Mouse (Mus musculus) spleen, adult 18-20 months (tissue): ENCODE data around the gene Ccdc63.
A peak's percentile ranks its signal among the peaks of the same experiment; 100 is the strongest.
"Not testable (repeated sequence)": the region's sequence is repeated elsewhere in the genome, so short reads cannot be mapped to it uniquely, and the experiment has no call there.

Experiments used
- DNase-seq, 2 experiments: peaks; one replicate each; pipeline ENCODE4 v3.0.0; 2022; ENCODE audit warnings: mixed read lengths in 2 of 2

Ccdc63 gene

DNA sequence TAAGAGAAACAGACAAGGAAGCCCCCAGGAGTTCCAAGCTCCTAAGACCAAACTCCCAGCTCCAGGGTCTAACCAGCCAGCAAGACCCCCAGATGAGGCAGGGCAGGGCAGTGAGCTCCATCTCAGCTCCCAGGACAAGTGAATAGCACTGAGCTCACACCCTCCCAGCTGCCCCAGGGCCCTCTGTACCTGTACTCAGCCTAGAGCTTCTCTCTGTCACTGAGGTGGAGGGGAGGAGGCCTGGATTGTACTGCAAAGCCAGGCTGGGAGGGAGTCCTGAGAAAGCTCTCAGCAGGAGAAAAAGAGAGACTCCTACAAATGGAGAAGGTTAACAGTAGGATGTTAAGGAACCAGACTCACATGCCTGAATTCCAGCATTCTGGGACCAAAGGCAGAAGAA, 6.0 kb upstream of the Ccdc63 start:
- DNase-seq: no peak

GRCm38 (mm10) chr5:122146056-122146580, 5.5 kb upstream of the Ccdc63 start:
- DNase-seq: peak in 1 of 2 experiments; percentile 18

DNA sequence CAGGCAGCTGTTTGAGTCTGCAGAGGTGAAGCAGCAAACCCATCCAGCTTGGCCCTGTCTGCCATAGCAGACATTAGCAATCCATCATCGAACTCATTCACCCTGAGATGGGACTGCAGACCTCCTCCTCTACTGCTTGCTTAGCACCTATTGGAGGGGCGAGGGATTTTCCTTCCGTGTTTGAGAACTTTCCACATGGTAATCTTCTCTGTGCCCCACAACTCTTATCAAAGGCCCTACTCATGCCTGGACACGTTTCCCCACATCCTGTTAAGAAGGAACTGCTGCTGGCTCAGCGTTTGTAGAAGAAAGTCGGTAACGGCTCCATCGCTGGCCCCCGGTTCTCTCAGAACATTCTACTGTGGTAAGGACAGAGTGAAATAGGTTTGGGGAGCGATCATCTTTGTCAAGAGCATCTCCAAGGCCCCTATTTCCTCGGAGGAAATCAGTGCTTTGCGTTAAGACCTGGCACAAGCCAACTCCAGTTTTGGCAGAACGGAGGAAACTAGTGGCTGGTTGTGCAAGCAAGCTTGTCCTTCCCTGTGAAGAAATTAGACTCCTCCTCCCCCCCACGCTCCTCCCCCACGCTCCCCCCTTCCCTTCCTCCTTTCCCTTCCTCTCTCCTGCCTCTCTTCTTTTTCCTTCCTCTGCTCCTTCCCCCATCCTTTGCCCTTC, 4.9 kb upstream of the Ccdc63 start:
- peak in 1 of 2 experiments; percentile 52 for DNase-seq

- DNase-seq: no peak
These were observed 4.2 kb upstream of the Ccdc63 start for GRCm38 (mm10) chr5:122144825-122145224.

DNA sequence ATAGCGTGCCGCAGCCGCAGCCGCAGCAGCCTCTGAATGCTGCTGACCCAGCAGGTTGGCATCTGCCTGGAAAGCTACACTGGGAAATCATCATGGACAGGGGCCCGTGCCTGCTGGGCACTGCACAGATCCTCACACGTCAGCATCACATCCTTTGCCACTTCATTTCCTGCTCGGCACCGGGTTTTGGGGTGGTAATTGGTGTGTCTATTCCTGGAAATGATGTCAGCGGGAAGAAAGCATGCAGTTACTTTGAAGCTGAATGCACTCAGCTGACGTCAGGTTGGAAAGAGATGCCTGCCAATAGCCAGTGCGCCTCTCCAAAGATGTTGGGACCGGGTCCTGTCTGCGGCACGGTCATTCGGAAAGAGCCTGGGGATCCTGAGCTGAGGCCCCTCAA, 2.9 kb upstream of the Ccdc63 start:
- DNase-seq: no peak

GRCm38 (mm10) chr5:122142230-122142992, 1.8 kb upstream of the Ccdc63 start:
- peak in 1 of 2 experiments; percentile 63 for DNase-seq

DNA sequence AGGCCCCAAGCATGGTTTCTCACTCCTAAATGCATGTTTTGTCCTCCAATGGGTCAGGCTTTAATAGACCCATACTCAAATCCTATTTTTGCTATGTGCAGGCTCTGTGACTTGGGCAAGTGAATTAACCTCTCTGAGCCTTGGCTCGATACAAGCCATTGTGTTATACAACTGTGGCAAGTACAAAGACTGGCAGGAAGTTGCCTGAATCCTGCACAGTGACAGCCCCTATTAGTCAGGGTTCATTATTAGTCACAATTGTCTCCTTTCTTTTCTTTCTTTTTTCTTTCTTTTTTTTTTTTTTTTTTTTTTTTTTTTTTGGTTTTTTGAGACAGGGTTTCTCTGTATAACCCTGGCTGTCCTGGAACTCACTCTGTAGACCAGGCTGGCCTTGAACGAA, 852 bp downstream of the Ccdc63 start:
- DNase-seq: not testable (repeated sequence)

DNA sequence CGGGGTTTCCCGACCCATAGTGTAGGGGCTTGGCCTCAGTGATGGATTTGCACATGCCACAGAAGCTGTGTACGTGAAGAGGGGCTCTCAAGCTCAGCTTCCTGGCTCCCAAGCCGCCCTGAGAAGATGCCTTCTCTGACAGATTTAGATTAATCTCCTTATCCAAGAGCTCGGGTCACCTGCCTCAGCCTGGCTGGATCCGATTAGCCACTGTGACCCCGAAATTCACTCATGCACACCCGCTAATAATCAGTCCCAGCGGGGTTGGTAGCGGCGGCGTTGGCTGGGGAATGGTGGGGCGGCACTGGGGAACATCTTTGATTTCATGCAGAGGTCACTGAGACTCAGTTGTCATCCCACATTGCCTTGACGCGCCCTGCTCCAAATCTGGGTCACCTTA, 1.8 kb downstream of the Ccdc63 start:
- DNase-seq: no peak

GRCm38 (mm10) chr5:122136508-122137408, 3.9 kb downstream of the Ccdc63 start:
- no peak for DNase-seq

- DNase-seq: no peak
These were observed 5.2 kb downstream of the Ccdc63 start for GRCm38 (mm10) chr5:122135290-122135882.

- DNase-seq: no peak
These were observed 6.0 kb downstream of the Ccdc63 start for GRCm38 (mm10) chr5:122134395-122135289.

- no peak for DNase-seq
These were observed 7.6 kb downstream of the Ccdc63 start for GRCm38 (mm10) chr5:122133050-122133389.

GRCm38 (mm10) chr5:122132167-122133049, 8.2 kb downstream of the Ccdc63 start:
- DNase-seq: no peak

- peak; percentile 79 to 93 for DNase-seq
These were observed 9.3 kb downstream of the Ccdc63 start for GRCm38 (mm10) chr5:122131076-122132051.

- DNase-seq: no peak
These were observed 10.2 kb downstream of the Ccdc63 start for GRCm38 (mm10) chr5:122130341-122130998.

DNA sequence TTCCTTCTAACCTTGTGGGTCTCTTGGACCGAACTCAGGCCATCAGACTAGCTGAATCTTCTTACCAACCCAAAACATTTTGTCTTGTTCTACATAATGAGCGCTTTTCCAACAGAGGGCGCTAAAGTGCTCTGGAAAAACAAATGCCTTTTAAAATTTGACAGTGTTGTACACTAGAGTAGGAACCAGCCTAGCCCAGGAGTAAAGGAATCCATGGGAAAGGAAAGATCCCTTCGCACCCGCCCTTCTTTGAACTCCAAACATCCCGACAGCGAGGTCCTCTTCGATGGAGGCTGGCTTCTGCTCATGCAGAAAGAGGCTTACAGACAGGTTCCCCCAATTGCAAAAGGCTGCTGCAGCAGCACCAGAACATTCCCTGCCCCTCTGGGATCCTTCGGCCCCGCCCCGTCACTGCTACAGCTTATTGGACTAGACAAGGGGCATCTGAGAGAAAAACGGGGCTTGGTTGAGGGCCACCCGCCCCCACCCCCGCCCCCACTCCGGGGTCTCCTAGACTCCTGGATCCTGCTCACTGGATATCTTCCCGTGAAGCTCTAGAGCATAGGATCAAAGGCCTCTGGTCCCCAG, 11.5 kb downstream of the Ccdc63 start:
- DNase-seq: peak in 1 of 2 experiments; percentile 61

DNA sequence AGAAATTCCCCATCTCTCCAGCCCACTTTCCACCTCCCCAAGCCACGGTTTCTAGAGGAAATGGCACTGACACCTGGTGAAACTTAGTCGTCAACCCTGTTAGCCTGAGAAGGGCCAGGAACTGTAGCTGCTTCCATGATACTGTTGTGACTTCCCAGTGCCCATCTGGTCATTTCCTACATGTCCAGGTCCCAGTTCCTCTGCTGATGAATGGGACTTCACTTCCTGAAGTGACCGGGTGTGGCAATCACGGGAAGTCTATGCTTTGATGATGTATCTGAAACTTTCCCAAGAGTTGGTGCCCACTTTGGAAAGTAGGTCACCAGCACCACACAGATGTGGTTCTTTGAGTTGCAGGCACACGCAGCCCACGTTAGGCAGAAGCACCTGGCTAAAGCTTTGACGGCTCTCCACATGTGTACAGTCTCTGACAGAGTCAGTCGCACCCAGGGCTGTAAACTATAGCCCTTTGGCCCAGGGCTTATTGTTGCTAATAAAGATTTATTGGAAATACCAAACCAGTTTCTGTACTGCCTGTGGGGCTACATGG, 15.3 kb downstream of the Ccdc63 start:
- DNase-seq: no peak

DNA sequence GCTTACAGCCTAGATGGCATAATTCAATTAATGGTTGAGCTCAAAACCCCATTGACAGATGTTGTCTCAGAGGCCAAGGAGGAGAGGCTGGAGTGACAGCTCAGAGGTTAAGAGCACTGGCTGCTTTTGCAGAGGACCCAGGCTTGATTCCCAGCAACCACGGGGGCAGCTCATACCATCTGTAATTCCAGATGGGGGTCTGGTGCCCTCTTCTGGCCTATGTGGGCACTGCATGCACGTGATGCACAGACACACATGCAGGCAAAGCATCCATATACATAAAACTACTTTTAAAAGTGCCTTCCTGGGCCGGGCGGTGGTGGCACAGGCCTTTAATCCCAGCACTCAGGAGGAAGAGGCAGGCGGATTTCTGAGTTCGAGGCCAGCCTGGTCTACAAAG, 24.4 kb downstream of the Ccdc63 start:
- DNase-seq: no peak
